Mouse (Mus musculus) Muller cell, postnatal 12 days (primary cell): Measurements from ENCODE around the gene Rsrc2.
A peak's percentile ranks its signal among the peaks of the same experiment; 100 is the strongest.

Source experiments
- DNase-seq: peaks from one replicate; pipeline ENCODE4 v3.0.0-alpha.2; 2015; ENCODE audit errors: inconsistent ontology term

Rsrc2 gene

DNA sequence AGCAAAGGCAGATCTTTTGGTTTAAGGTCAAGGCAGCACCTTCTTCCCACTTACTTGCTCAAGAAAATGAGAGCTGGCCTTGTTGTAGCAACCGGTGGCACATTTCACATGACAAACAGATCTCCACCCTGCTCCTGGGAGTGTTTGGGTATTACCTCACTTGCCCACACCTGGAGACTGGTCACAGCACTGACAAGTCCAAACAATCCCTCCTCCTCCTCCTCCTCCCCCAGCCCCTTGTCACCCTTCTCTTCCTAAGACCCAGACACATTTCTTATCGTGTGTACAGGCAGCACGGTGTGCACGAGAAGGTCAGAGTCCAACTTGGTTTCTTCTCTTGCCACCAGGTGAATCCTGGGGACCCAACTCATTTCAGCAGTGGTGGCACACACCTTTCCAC is 52.3 kb downstream of the Rsrc2 start:
- no peak for DNase-seq

DNA sequence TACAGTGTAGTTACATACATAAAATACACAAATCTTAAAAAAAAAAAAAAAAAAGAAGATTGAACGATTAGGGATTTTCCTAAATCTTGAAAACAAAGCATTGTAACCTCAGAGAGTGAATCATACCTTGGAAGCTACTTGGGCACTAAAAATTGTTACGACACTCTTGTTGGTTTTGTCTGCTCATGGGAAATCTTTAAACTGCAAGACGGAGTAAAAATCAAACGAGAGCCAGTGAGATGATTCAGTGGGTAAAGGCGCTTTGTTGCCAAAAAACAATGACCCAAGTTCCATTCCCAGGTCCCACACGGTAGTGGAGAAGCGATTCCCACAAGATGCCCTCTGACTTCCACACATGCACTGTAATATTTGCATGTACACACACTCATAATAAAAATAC is 53.0 kb downstream of the Rsrc2 start:
- no peak for DNase-seq

DNA sequence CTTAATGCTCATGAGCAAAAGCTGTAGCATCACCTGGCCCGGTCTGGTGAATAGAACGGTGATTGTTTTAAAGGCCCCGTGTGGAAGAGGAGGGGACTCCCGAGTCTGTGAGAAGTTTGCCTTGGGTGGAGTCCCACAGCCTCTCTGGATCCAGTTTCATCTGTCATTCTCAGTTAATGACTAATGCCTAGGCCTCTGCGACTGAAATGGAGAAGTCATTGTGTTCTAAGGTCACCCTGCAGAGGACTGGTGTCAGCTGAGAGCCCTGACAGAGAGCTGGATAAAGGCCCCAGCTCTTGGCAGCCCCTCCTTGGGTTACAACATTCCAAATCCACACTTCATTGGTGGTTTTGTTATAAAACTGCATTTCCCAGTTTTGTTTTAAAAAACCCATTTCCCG is 54.7 kb downstream of the Rsrc2 start:
- peak; percentile 87 for DNase-seq

GRCm38 (mm10) chr5:123684221-123685144 is 64.7 kb downstream of the Rsrc2 start, which contains the start of gene Clip1:
TSS of gene Clip1 (minus strand) at chr5:123684618.
- peak; percentile 79 for DNase-seq

- peak; percentile 65 for DNase-seq
Observed at GRCm38 (mm10) chr5:123683377-123684220, 65.6 kb downstream of the Rsrc2 start.

DNA sequence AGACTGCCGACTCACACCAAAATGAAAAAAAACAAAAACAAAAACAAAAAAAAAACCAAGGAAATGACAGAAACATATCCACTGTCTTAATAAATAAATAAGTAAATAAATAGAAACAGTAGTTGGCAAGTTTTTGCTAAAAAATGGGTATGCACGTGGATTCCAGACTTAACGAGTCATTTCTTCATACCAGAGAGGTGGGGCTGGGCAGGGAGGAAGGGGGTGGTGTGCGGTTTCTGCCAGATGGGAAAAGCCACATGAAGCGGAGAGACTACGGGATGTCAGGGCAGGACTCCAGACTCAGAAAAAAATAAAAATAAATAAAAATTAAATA is 66.2 kb downstream of the Rsrc2 start:
- DNase-seq = peak; percentile 91

DNA sequence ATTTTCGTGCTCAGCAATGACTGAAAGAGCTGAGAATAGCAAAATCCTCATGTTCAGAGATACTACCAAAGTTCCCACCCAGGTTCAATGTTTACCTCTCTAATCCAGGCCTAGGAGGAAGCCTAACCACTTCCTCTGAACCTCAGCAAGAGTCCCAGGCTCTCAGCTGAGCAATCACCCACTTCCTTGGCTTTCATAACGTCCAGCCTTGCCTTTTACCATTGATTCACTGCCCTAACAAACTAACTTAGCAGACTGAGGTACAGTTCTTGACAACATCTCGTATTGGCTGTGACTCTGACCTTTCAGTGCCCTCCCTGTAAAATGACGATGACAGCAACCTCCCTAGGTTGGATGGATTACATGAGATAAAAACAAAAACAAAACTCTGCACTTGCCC is 66.8 kb downstream of the Rsrc2 start:
- no peak for DNase-seq

DNA sequence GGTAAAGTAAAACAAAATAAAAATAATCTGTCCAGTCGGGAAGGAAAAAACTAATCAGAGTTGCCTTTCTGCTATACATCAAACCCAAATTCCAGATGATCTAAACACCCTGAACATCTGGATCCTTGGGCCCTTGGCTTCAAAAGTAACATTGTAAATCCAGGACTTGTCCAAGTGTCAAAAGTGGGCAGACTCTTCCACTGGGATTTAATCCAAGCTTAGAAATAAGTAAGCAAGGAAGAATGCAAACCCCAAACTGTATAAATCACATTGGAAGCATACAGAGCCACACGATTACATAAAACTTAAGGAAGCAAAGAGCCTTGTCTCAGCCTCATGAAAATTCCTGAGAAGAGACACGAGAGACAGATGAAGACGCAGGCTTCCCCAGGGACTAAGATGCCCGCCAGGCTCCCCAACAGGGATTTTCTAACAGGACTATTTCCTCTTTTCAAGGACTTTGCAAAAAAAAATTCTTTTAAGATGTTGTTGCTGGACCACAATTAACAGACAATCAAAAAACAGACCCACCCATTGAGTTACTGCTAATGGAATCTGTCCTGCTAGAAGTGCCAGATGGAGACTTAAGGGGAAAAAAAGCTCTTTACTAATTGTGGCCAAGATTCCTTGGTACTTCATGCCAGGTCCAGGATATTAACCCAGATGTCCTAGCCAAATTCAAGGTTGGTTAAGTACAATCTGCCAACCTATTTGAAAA is 69.5 kb downstream of the Rsrc2 start:
- peak; percentile 66 for DNase-seq

GRCm38 (mm10) chr5:123679106-123679505 is 70.1 kb downstream of the Rsrc2 start:
- no peak for DNase-seq
